Mouse (Mus musculus) limb, embryonic 14.5 days (tissue): ENCODE results near the gene Casp6. TPM values are rescaled to one million over a fixed set of nuclear protein-coding genes. Genes with fewer than 3 reads are reported as not detected.

ENCODE experiments used
- ATAC-seq: fragments of 200-750 bp; cut with Nextera tagmentation; 2 replicates; pipeline ENCODE4 v1.8.0; 2017; ENCODE audit warnings: low read depth, moderate number of reproducible peaks, moderate TSS enrichment; ENCODE audit not compliant: low FRiP score
- DNase-seq: peaks from one replicate; pipeline ENCODE4 v3.0.0-alpha.2; 2015; ENCODE audit warnings: low spot score
- H3K27ac ChIP-seq: fragments of 300-500 bp; sonication (generic); replicated peaks from 2 replicates; pipeline ENCODE4 v1.5.1; 2014; ENCODE audit warnings: low read depth, mild to moderate bottlenecking, low read length, moderate library complexity, mixed read lengths
- H3K27me3 ChIP-seq: fragments of 300-500 bp; sonication (generic); 2 replicates; pipeline ENCODE4 v1.6.1; 2014; ENCODE audit warnings: low read length, mixed read lengths; ENCODE audit not compliant: control insufficient read depth, insufficient read depth
- H3K36me3 ChIP-seq: fragments of 300-500 bp; sonication (generic); 2 replicates; pipeline ENCODE4 v1.6.1; 2014; ENCODE audit warnings: mild to moderate bottlenecking, low read length, moderate library complexity, mixed read lengths; ENCODE audit not compliant: control insufficient read depth, insufficient read depth
- H3K4me1 ChIP-seq: fragments of 300-500 bp; sonication (generic); 2 replicates; pipeline ENCODE4 v1.6.1; 2014; ENCODE audit warnings: antibody characterized with exemption, low read length, mixed read lengths; ENCODE audit not compliant: control insufficient read depth, insufficient read depth
- H3K4me2 ChIP-seq: fragments of 300-500 bp; sonication (generic); replicated peaks from 2 replicates; pipeline ENCODE4 v1.6.1; 2014; ENCODE audit warnings: low read depth, mild to moderate bottlenecking, low read length, moderate library complexity; ENCODE audit not compliant: severe bottlenecking
- H3K4me3 ChIP-seq: fragments of 300-500 bp; sonication (generic); replicated peaks from 2 replicates; pipeline ENCODE4 v1.5.1; 2014; ENCODE audit warnings: low read length
- H3K9ac ChIP-seq: fragments of 300-500 bp; sonication (generic); 2 replicates; pipeline ENCODE4 v1.6.1; 2014; ENCODE audit warnings: mild to moderate bottlenecking, low read depth, low read length, moderate library complexity; ENCODE audit not compliant: severe bottlenecking
- H3K9me3 ChIP-seq: fragments of 300-500 bp; sonication (generic); 2 replicates; pipeline ENCODE4 v1.6.1; 2016; ENCODE audit warnings: low read length; ENCODE audit not compliant: control insufficient read depth
- POLR2A ChIP-seq: fragments of 200-500 bp; IDR thresholded peaks from 2 replicates; pipeline ENCODE4 v1.8.0; 2012; ENCODE audit warnings: inconsistent platforms, mild to moderate bottlenecking, moderate library complexity, borderline replicate concordance; ENCODE audit not compliant: insufficient read depth, insufficient read length; ENCODE audit errors: extremely low read depth
- WGBS: fragments of 180-500 bp; shearing (Covaris S2); extraction: QIAGEN DNeasy Blood & Tissue Kit; methylation state at CpG from one replicate; pipeline ENCODE4 v1.1.7; 2014; 5-methylcytosine and 5-hydroxymethylcytosine counted together
- polyA plus RNA-seq, 2 experiments: library from polyadenylated mRNA; depleted of rRNA in 1 of 2; stranded (reverse) in 1 of 2; unstranded in 1 of 2; fragments of >200 nt; fragmentation: Nextera tagmentation in 1 of 2; extraction: Ambion mirVana in 1 of 2; gene quantifications; 2 replicates each; pipeline versions ENCODE4 v1.2.1 to v1.2.3; 2012 to 2014

Casp6 gene
- polyA plus RNA-seq, 2 experiments: 54.9 to 61.4 TPM

GRCm38 (mm10) chr3:129948359-129948758 lies 47.1 kb downstream of the Casp6 start:
- Histone ChIP-seq H3K4me3 (no peak overlapping the region), H3K4me1 (no peaks in the 10 kb centered on the region), H3K4me2 (no peak overlapping the region), H3K9me3 (no peaks in the 10 kb centered on the region), H3K27me3 (no peaks in the 10 kb centered on the region), H3K36me3 (no peaks in the 10 kb centered on the region), H3K9ac (no peak overlapping the region), H3K27ac (no peak overlapping the region)
- 90% methylated on average over 5 of the region's 5 CpGs for WGBS
- DNase-seq: no peak
- no peak for TF ChIP-seq POLR2A
- no peak for ATAC-seq

GRCm38 (mm10) chr3:129949158-129949773 lies 48.0 kb downstream of the Casp6 start:
- H3K27ac ChIP-seq: no peak overlapping the region
- no peaks in the 10 kb centered on the region for H3K4me1 ChIP-seq
- H3K9me3 ChIP-seq: no peaks in the 10 kb centered on the region
- H3K27me3 ChIP-seq: no peaks in the 10 kb centered on the region
- DNase-seq (no peak), ATAC-seq (no peak)
- no peak for TF ChIP-seq POLR2A
- H3K9ac ChIP-seq: no peak overlapping the region
- H3K4me2 ChIP-seq: no peak overlapping the region
- no peak overlapping the region for H3K4me3 ChIP-seq
- 83% methylated on average over 5 of the region's 5 CpGs for WGBS
- H3K36me3 ChIP-seq: no peaks in the 10 kb centered on the region

GRCm38 (mm10) chr3:129953296-129953695 lies 52.1 kb downstream of the Casp6 start:
- H3K27ac ChIP-seq: no peak overlapping the region
- no peaks in the 10 kb centered on the region for H3K36me3 ChIP-seq
- H3K4me1 ChIP-seq: no peaks in the 10 kb centered on the region
- DNase-seq (no peak), ATAC-seq (no peak)
- no peak overlapping the region for H3K4me3 ChIP-seq
- no peaks in the 10 kb centered on the region for H3K9me3 ChIP-seq
- 76% methylated on average over 4 of the region's 4 CpGs for WGBS
- TF ChIP-seq POLR2A: no peak
- H3K27me3 ChIP-seq: no peaks in the 10 kb centered on the region
- H3K9ac ChIP-seq: no peak overlapping the region
- no peak overlapping the region for H3K4me2 ChIP-seq

GRCm38 (mm10) chr3:129962533-129962932 lies 61.3 kb downstream of the Casp6 start:
- no peak overlapping the region for H3K27ac ChIP-seq
- WGBS: 43% methylated on average over 8 of the region's 8 CpGs

More at GRCm38 (mm10) chr3:129962533-129962932, 61.3 kb downstream of the Casp6 start:
- TF ChIP-seq POLR2A: no peak
- Histone ChIP-seq H3K4me3 (no peak overlapping the region), H3K27me3 (no peaks in the 10 kb centered on the region), H3K36me3 (no peaks in the 10 kb centered on the region), H3K4me1 (no peaks in the 10 kb centered on the region), H3K4me2 (no peak overlapping the region), H3K9ac (no peak overlapping the region), H3K9me3 (no peaks in the 10 kb centered on the region)
- DNase-seq (no peak), ATAC-seq (no peak)

Other genes with a start within 250 kb of the Casp6 start
- gene Egf, start 146.1 kb upstream of the Casp6 start, polyA plus RNA-seq (2012; rRNA removed): 3.7 and 5.0 TPM in 2 replicates
- 1.8 and 1.9 TPM in 2 replicates for gene Egf, start 146.1 kb upstream of the Casp6 start, polyA plus RNA-seq (2014; fragmentation: Nextera tagmentation; extraction: Ambion mirVana)
- gene Lrit3, start 97.4 kb upstream of the Casp6 start, polyA plus RNA-seq (2012; rRNA removed): 0.04 TPM in 2 replicates
- gene Lrit3, start 97.4 kb upstream of the Casp6 start, polyA plus RNA-seq (2014; fragmentation: Nextera tagmentation; extraction: Ambion mirVana): not detected in 2 replicates
- gene Rrh, start 78.8 kb upstream of the Casp6 start, polyA plus RNA-seq (2012; rRNA removed): 0.38 and 0.43 TPM in 2 replicates
- not detected in 2 replicates for gene Rrh, start 78.8 kb upstream of the Casp6 start, polyA plus RNA-seq (2014; fragmentation: Nextera tagmentation; extraction: Ambion mirVana)
- gene Gar1, start 70.0 kb upstream of the Casp6 start, polyA plus RNA-seq (2012; rRNA removed): 69.2 and 119 TPM in 2 replicates
- 39.2 and 41.3 TPM in 2 replicates for gene Gar1, start 70.0 kb upstream of the Casp6 start, polyA plus RNA-seq (2014; fragmentation: Nextera tagmentation; extraction: Ambion mirVana)
- 0.20 and 0.35 TPM in 2 replicates for gene Cfi, start 65.5 kb upstream of the Casp6 start, polyA plus RNA-seq (2012; rRNA removed)
- 0.23 TPM in 1 of 2 replicates, not detected in the other for gene Cfi, start 65.5 kb upstream of the Casp6 start, polyA plus RNA-seq (2014; fragmentation: Nextera tagmentation; extraction: Ambion mirVana)
- gene Pla2g12a, start 22.8 kb upstream of the Casp6 start, polyA plus RNA-seq (2012; rRNA removed): 16.4 and 18.0 TPM in 2 replicates
- gene Pla2g12a, start 22.8 kb upstream of the Casp6 start, polyA plus RNA-seq (2014; fragmentation: Nextera tagmentation; extraction: Ambion mirVana): 26.2 and 27.5 TPM in 2 replicates
- gene Mcub, start 68.8 kb downstream of the Casp6 start, polyA plus RNA-seq (2012; rRNA removed): 3.8 and 3.9 TPM in 2 replicates
- gene Mcub, start 68.8 kb downstream of the Casp6 start, polyA plus RNA-seq (2014; fragmentation: Nextera tagmentation; extraction: Ambion mirVana): 7.2 and 8.6 TPM in 2 replicates
- 84.0 and 105 TPM in 2 replicates for gene Sec24b, start 160.1 kb downstream of the Casp6 start, polyA plus RNA-seq (2012; rRNA removed)
- 41.5 TPM in 2 replicates for gene Sec24b, start 160.1 kb downstream of the Casp6 start, polyA plus RNA-seq (2014; fragmentation: Nextera tagmentation; extraction: Ambion mirVana)
- gene Col25a1, start 230.1 kb downstream of the Casp6 start, polyA plus RNA-seq (2012; rRNA removed): 15.3 and 19.3 TPM in 2 replicates
- gene Col25a1, start 230.1 kb downstream of the Casp6 start, polyA plus RNA-seq (2014; fragmentation: Nextera tagmentation; extraction: Ambion mirVana): 13.8 and 14.2 TPM in 2 replicates